Mouse (Mus musculus): ENCODE data around the gene Rnf138rt1. TPM values are rescaled to one million over a fixed set of nuclear protein-coding genes. Genes with fewer than 3 reads are reported as not detected.

The Rnf138rt1 gene
- polyA plus RNA-seq, 1 experiment from 2014 or later, result 0.30 TPM

Other genes with a start within 250 kb of the Rnf138rt1 start
- gene Grpr, start 211.7 kb downstream of the Rnf138rt1 start, polyA plus RNA-seq (2015; fragmentation: Nextera tagmentation; extraction: Ambion mirVana), result 0.35 and 0.80 TPM in 2 replicates
- gene Ap1s2, start 147.7 kb upstream of the Rnf138rt1 start, polyA plus RNA-seq (2015; fragmentation: Nextera tagmentation; extraction: Ambion mirVana), result 22.5 and 23.5 TPM in 2 replicates
- 47.8 and 55.0 TPM in 2 replicates for gene Zrsr2, start 197.3 kb upstream of the Rnf138rt1 start, polyA plus RNA-seq (2015; fragmentation: Nextera tagmentation; extraction: Ambion mirVana)